Mouse (Mus musculus) limb, embryonic 13.5 days (tissue): ENCODE measurements around the gene Hunk. TPM values are rescaled to one million over a fixed set of nuclear protein-coding genes. Genes with fewer than 3 reads are reported as not detected.
A peak's percentile ranks its signal among the peaks of the same experiment; 100 is the strongest.

Experiments used
- ATAC-seq: fragments of 200-750 bp; cut with Nextera tagmentation; 2 replicates; pipeline ENCODE4 v1.8.0; 2017; ENCODE audit warnings: low read depth, moderate number of reproducible peaks, moderate TSS enrichment; ENCODE audit not compliant: low FRiP score
- H3K27ac ChIP-seq: fragments of 300-500 bp; sonication (generic); 2 replicates; pipeline ENCODE4 v1.5.1; 2015; ENCODE audit warnings: inconsistent platforms, mild to moderate bottlenecking, moderate library complexity
- H3K27me3 ChIP-seq: fragments of 300-500 bp; sonication (generic); 2 replicates; pipeline ENCODE4 v1.6.1; 2015; ENCODE audit warnings: mild to moderate bottlenecking, inconsistent platforms
- H3K36me3 ChIP-seq: fragments of 300-500 bp; sonication (generic); 2 replicates; pipeline ENCODE4 v1.6.1; 2015; ENCODE audit warnings: inconsistent platforms, mild to moderate bottlenecking, moderate library complexity
- H3K4me1 ChIP-seq: fragments of 300-500 bp; sonication (generic); 2 replicates; pipeline ENCODE4 v1.6.1; 2015; ENCODE audit warnings: inconsistent platforms
- H3K4me2 ChIP-seq: fragments of 300-500 bp; sonication (generic); replicated peaks from 2 replicates; pipeline ENCODE4 v1.6.1; 2015; ENCODE audit warnings: inconsistent platforms, mild to moderate bottlenecking, moderate library complexity
- H3K4me3 ChIP-seq: fragments of 300-500 bp; sonication (generic); 2 replicates; pipeline ENCODE4 v1.5.1; 2015; ENCODE audit warnings: moderate library complexity, mild to moderate bottlenecking, inconsistent platforms
- H3K9ac ChIP-seq: fragments of 300-500 bp; sonication (generic); 2 replicates; pipeline ENCODE4 v1.6.1; 2015; ENCODE audit warnings: mild to moderate bottlenecking, inconsistent platforms
- H3K9me3 ChIP-seq: fragments of 300-500 bp; sonication (generic); 2 replicates; pipeline ENCODE4 v1.6.1; 2016; ENCODE audit warnings: inconsistent platforms
- WGBS: fragments of 180-500 bp; shearing (Covaris S2); methylation state at CpG from one replicate; pipeline ENCODE4 v1.1.7; 2015; 5-methylcytosine and 5-hydroxymethylcytosine counted together
- polyA plus RNA-seq: library from polyadenylated mRNA; unstranded; fragments of >200 nt; fragmentation: Nextera tagmentation; extraction: Ambion mirVana; gene quantifications from 2 replicates; pipeline ENCODE4 v1.2.1, GENCODE M21; 2015

Hunk gene
- polyA plus RNA-seq, 1 experiment from 2014 or later, result 17.9 TPM

GRCm38 (mm10) chr16:90381633-90382032 lies 4.2 kb upstream of the Hunk start:
- Histone ChIP-seq H3K9ac (no peak overlapping the region), H3K36me3 (no peaks in the 10 kb centered on the region), H3K9me3 (no peaks in the 10 kb centered on the region), H3K4me1 (peaks cover 15% of the 10 kb centered on the region), H3K4me3 (no peak overlapping the region), H3K4me2 (no peak overlapping the region), H3K27ac (no peak overlapping the region), H3K27me3 (peaks cover 22% of the 10 kb centered on the region)
- ATAC-seq, result no peak
- WGBS, result 89% methylated on average over 3 of the region's 3 CpGs

GRCm38 (mm10) chr16:90382701-90383280 lies 3.0 kb upstream of the Hunk start:
- WGBS, result 73% methylated on average over 10 of the region's 10 CpGs
- H3K4me3 ChIP-seq, result no peak overlapping the region
- H3K9ac ChIP-seq, result no peak overlapping the region

GRCm38 (mm10) chr16:90384058-90384457 lies 1.8 kb upstream of the Hunk start:
- H3K4me1 ChIP-seq, result peaks cover 32% of the 10 kb centered on the region
- peaks cover 18% of the 10 kb centered on the region for H3K27me3 ChIP-seq
- H3K36me3 ChIP-seq, result 0 out of 2 replicates have a peak, but pooled peaks cover 2% of the 10 kb centered on the region
- H3K27ac ChIP-seq, result no peak overlapping the region
- WGBS, result 59% methylated on average over 3 of the region's 3 CpGs
- H3K9ac ChIP-seq, result no peak overlapping the region
- no peak overlapping the region for H3K4me2 ChIP-seq
- H3K4me3 ChIP-seq, result no peak overlapping the region
- no peak for ATAC-seq
- no peaks in the 10 kb centered on the region for H3K9me3 ChIP-seq

More at GRCm38 (mm10) chr16:90382701-90383280, 3.0 kb upstream of the Hunk start:
- peaks cover 22% of the 10 kb centered on the region for H3K27me3 ChIP-seq
- H3K36me3 ChIP-seq, result no peaks in the 10 kb centered on the region
- no peaks in the 10 kb centered on the region for H3K9me3 ChIP-seq
- no peak for ATAC-seq
- H3K4me1 ChIP-seq, result peaks cover 20% of the 10 kb centered on the region
- H3K4me2 ChIP-seq, result no peak overlapping the region
- H3K27ac ChIP-seq, result no peak overlapping the region

GRCm38 (mm10) chr16:90384846-90385245 lies 967 bp upstream of the Hunk start:
- peaks cover 38% of the 10 kb centered on the region for H3K4me1 ChIP-seq
- peak overlapping the region; percentile 91 for H3K4me3 ChIP-seq
- peaks cover 18% of the 10 kb centered on the region for H3K27me3 ChIP-seq
- WGBS, result 2% methylated on average over 12 of the region's 12 CpGs
- no peaks in the 10 kb centered on the region for H3K9me3 ChIP-seq
- peak overlapping the region; percentile 93 for H3K4me2 ChIP-seq
- H3K9ac ChIP-seq, result 0 out of 2 replicates have a peak overlapping the region, but pooled peaks have one; percentile 89
- 0 out of 2 replicates have a peak overlapping the region, but pooled peaks have one; percentile 98 for H3K27ac ChIP-seq
- peaks cover 7% of the 10 kb centered on the region; the same call in 1 of the 2 replicates for H3K36me3 ChIP-seq
- ATAC-seq, result no peak

GRCm38 (mm10) chr16:90385326-90385687 lies 506 bp upstream of the Hunk start:
- peak; percentile 7 for ATAC-seq
- peaks cover 42% of the 10 kb centered on the region for H3K4me1 ChIP-seq
- no peaks in the 10 kb centered on the region for H3K9me3 ChIP-seq
- WGBS, result under 1% methylated on average over 16 of the region's 16 CpGs
- peaks cover 18% of the 10 kb centered on the region for H3K27me3 ChIP-seq
- peak overlapping the region; percentile 98 for H3K27ac ChIP-seq
- peaks cover 11% of the 10 kb centered on the region for H3K36me3 ChIP-seq
- peak overlapping the region; percentile 89 for H3K9ac ChIP-seq
- H3K4me2 ChIP-seq, result peak overlapping the region; percentile 93
- H3K4me3 ChIP-seq, result peak overlapping the region; percentile 91

GRCm38 (mm10) chr16:90386514-90387160 lies 824 bp downstream of the Hunk start:
- peak; percentile 64 for ATAC-seq
- peak overlapping the region; percentile 98 for H3K27ac ChIP-seq
- peaks cover 18% of the 10 kb centered on the region for H3K27me3 ChIP-seq
- H3K9ac ChIP-seq, result peak overlapping the region; percentile 89
- H3K9me3 ChIP-seq, result peaks cover 7% of the 10 kb centered on the region; the same call in 1 of the 2 replicates
- peaks cover 46% of the 10 kb centered on the region for H3K4me1 ChIP-seq
- peak overlapping the region; percentile 91 for H3K4me3 ChIP-seq
- WGBS, result under 1% methylated on average over 36 of the region's 49 CpGs
- peaks cover 25% of the 10 kb centered on the region for H3K36me3 ChIP-seq
- peak overlapping the region; percentile 93 for H3K4me2 ChIP-seq

GRCm38 (mm10) chr16:90387161-90387671 lies 1.4 kb downstream of the Hunk start:
- H3K4me1 ChIP-seq, result peaks cover 46% of the 10 kb centered on the region
- peak overlapping the region; percentile 98 for H3K27ac ChIP-seq
- peaks cover 7% of the 10 kb centered on the region; the same call in 1 of the 2 replicates for H3K9me3 ChIP-seq
- H3K4me2 ChIP-seq, result peak overlapping the region; percentile 93
- peaks cover 31% of the 10 kb centered on the region for H3K36me3 ChIP-seq
- H3K4me3 ChIP-seq, result peak overlapping the region; percentile 91
- peaks cover 18% of the 10 kb centered on the region for H3K27me3 ChIP-seq
- WGBS, result under 1% methylated on average over 12 of the region's 12 CpGs
- H3K9ac ChIP-seq, result peak overlapping the region; percentile 89
- ATAC-seq, result no peak

- Histone ChIP-seq H3K9ac (peak overlapping the region; percentile 89), H3K4me2 (peak overlapping the region; percentile 93)
- ATAC-seq, result no peak
Observed at GRCm38 (mm10) chr16:90387961-90388360, 2.1 kb downstream of the Hunk start.

GRCm38 (mm10) chr16:90389103-90389750 lies 3.4 kb downstream of the Hunk start:
- 65% methylated on average over 15 of the region's 15 CpGs for WGBS
- no peak overlapping the region for H3K27ac ChIP-seq
- no peak for ATAC-seq
- peaks cover 3% of the 10 kb centered on the region for H3K27me3 ChIP-seq
- H3K4me1 ChIP-seq, result peaks cover 46% of the 10 kb centered on the region
- H3K4me3 ChIP-seq, result peak overlapping the region; percentile 91
- H3K9me3 ChIP-seq, result peaks cover 7% of the 10 kb centered on the region; the same call in 1 of the 2 replicates
- H3K36me3 ChIP-seq, result peaks cover 46% of the 10 kb centered on the region
- peak overlapping the region; percentile 93 for H3K4me2 ChIP-seq
- H3K9ac ChIP-seq, result peak overlapping the region; percentile 65

More at GRCm38 (mm10) chr16:90387961-90388360, 2.1 kb downstream of the Hunk start:
- Histone ChIP-seq H3K4me1 (peaks cover 48% of the 10 kb centered on the region), H3K27me3 (peaks cover 15% of the 10 kb centered on the region), H3K4me3 (peak overlapping the region; percentile 91), H3K27ac (no peak overlapping the region), H3K9me3 (peaks cover 7% of the 10 kb centered on the region; the same call in 1 of the 2 replicates), H3K36me3 (peaks cover 38% of the 10 kb centered on the region)
- 48% methylated on average over 4 of the region's 4 CpGs for WGBS

GRCm38 (mm10) chr16:90390731-90391130 lies 4.9 kb downstream of the Hunk start:
- peaks cover 55% of the 10 kb centered on the region for H3K36me3 ChIP-seq
- WGBS, result 88% methylated on average over 16 of the region's 16 CpGs
- H3K9me3 ChIP-seq, result peaks cover 7% of the 10 kb centered on the region; the same call in 1 of the 2 replicates
- H3K27me3 ChIP-seq, result no peaks in the 10 kb centered on the region
- peaks cover 49% of the 10 kb centered on the region for H3K4me1 ChIP-seq
- no peak overlapping the region for H3K27ac ChIP-seq
- H3K9ac ChIP-seq, result no peak overlapping the region
- no peak overlapping the region for H3K4me2 ChIP-seq
- ATAC-seq, result no peak
- H3K4me3 ChIP-seq, result no peak overlapping the region

GRCm38 (mm10) chr16:90394761-90395160 lies 8.9 kb downstream of the Hunk start:
- Histone ChIP-seq H3K27ac (no peak overlapping the region), H3K36me3 (peaks cover 49% of the 10 kb centered on the region), H3K9ac (no peak overlapping the region), H3K4me2 (no peak overlapping the region), H3K27me3 (no peaks in the 10 kb centered on the region), H3K4me1 (peaks cover 42% of the 10 kb centered on the region), H3K4me3 (no peak overlapping the region), H3K9me3 (peaks cover 7% of the 10 kb centered on the region; the same call in 1 of the 2 replicates)
- WGBS, result 80% methylated on average over 4 of the region's 4 CpGs
- ATAC-seq, result no peak
